Mouse (Mus musculus) forebrain, embryonic 14.5 days (tissue): Measurements from ENCODE around the gene Slmap. TPM values are rescaled to one million over a fixed set of nuclear protein-coding genes. Genes with fewer than 3 reads are reported as not detected.

Experiments used
- ATAC-seq: fragments of 200-750 bp; cut with Nextera tagmentation; 2 replicates; pipeline ENCODE4 v1.8.0; 2017; ENCODE audit warnings: mild to moderate bottlenecking, moderate library complexity
- DNase-seq: peaks from one replicate; pipeline ENCODE4 v3.0.0-alpha.2; 2015; ENCODE audit warnings: low spot score
- H3K27ac ChIP-seq: fragments of 300-500 bp; sonication (generic); 2 replicates; pipeline ENCODE4 v1.5.1; 2014; ENCODE audit warnings: low read depth, mild to moderate bottlenecking, control low read depth, low read length, moderate library complexity
- H3K27me3 ChIP-seq: fragments of 300-500 bp; sonication (generic); replicated peaks from 2 replicates; pipeline ENCODE4 v1.6.1; 2014; ENCODE audit warnings: low read length, control low read depth, mixed read lengths; ENCODE audit not compliant: control insufficient read depth, insufficient read depth
- H3K36me3 ChIP-seq: fragments of 300-500 bp; sonication (generic); 2 replicates; pipeline ENCODE4 v1.6.1; 2014; ENCODE audit warnings: low read length, control low read depth; ENCODE audit not compliant: control insufficient read depth, insufficient read depth
- H3K4me1 ChIP-seq: fragments of 300-500 bp; sonication (generic); 2 replicates; pipeline ENCODE4 v1.6.1; 2014; ENCODE audit warnings: antibody characterized with exemption, low read length, control low read depth; ENCODE audit not compliant: control insufficient read depth, insufficient read depth
- H3K4me2 ChIP-seq: fragments of 300-500 bp; sonication (generic); 2 replicates; pipeline ENCODE4 v1.6.1; 2014; ENCODE audit warnings: mild to moderate bottlenecking, control low read depth, low read length
- H3K4me3 ChIP-seq: fragments of 300-500 bp; sonication (generic); 2 replicates; pipeline ENCODE4 v1.5.1; 2014; ENCODE audit warnings: low read depth, low read length, control low read depth
- H3K9ac ChIP-seq: fragments of 300-500 bp; sonication (generic); 2 replicates; pipeline ENCODE4 v1.6.1; 2014; ENCODE audit warnings: mild to moderate bottlenecking, low read length, control low read depth, moderate library complexity
- H3K9me3 ChIP-seq: fragments of 300-500 bp; sonication (generic); replicated peaks from 2 replicates; pipeline ENCODE4 v1.6.1; 2016; ENCODE audit warnings: low read length, control low read depth, mixed read lengths; ENCODE audit not compliant: control insufficient read depth
- WGBS: fragments of 180-500 bp; shearing (Covaris S2); extraction: QIAGEN DNeasy Blood & Tissue Kit; methylation state at CpG from one replicate; pipeline ENCODE4 v1.1.7; 2014; 5-methylcytosine and 5-hydroxymethylcytosine counted together
- polyA plus RNA-seq: library from polyadenylated mRNA; unstranded; fragments of >200 nt; fragmentation: Nextera tagmentation; extraction: Ambion mirVana; gene quantifications from 2 replicates; pipeline ENCODE4 v1.2.1, GENCODE M21; 2014

Slmap gene
- polyA plus RNA-seq, 1 experiment from 2014 or later: 11.7 TPM

DNA sequence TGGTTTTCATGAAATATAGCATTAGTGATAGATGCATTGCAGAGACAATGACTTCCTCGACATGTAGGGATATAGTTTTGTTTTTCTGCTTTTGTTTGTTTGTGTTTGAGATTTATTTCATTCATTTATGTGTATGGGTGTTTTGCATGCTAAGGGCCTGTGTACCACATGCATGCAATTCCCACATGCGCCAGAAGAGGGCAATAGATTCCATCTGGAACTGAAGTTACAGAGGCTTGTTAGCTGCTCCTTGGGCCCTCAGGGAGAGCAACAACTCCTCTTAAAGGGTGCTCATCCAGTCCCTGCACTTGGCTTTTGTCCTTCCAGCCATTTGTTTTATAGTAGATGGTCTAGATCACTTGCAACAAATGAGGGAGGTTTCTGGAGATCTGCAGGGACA lies 158.1 kb downstream of the Slmap start:
- Histone ChIP-seq H3K27ac (no peak overlapping the region), H3K4me2 (no peak overlapping the region), H3K4me3 (no peak overlapping the region), H3K36me3 (no peaks in the 10 kb centered on the region), H3K27me3 (no peaks in the 10 kb centered on the region), H3K4me1 (no peaks in the 10 kb centered on the region), H3K9me3 (no peaks in the 10 kb centered on the region), H3K9ac (no peak overlapping the region)
- DNase-seq (peak; percentile 82), ATAC-seq (no peak)
- 2% methylated on average over 2 of the region's 2 CpGs for WGBS

Other genes with a start within 250 kb of the Slmap start
- gene Dennd6a, start 38.9 kb upstream of the Slmap start, polyA plus RNA-seq: 18.2 and 20.5 TPM in 2 replicates
- 681 and 712 TPM in 2 replicates for gene Arf4, start 103.1 kb upstream of the Slmap start, polyA plus RNA-seq
- gene Pde12, start 135.0 kb upstream of the Slmap start, polyA plus RNA-seq: 13.2 and 15.3 TPM in 2 replicates
- gene Dnah12, start 158.3 kb upstream of the Slmap start, polyA plus RNA-seq: 0.10 TPM in 2 replicates